Mouse (Mus musculus): ENCODE results near the gene Sar1a.
A peak's percentile ranks its signal among the peaks of the same experiment; 100 is the strongest.

Gene Sar1a

DNA sequence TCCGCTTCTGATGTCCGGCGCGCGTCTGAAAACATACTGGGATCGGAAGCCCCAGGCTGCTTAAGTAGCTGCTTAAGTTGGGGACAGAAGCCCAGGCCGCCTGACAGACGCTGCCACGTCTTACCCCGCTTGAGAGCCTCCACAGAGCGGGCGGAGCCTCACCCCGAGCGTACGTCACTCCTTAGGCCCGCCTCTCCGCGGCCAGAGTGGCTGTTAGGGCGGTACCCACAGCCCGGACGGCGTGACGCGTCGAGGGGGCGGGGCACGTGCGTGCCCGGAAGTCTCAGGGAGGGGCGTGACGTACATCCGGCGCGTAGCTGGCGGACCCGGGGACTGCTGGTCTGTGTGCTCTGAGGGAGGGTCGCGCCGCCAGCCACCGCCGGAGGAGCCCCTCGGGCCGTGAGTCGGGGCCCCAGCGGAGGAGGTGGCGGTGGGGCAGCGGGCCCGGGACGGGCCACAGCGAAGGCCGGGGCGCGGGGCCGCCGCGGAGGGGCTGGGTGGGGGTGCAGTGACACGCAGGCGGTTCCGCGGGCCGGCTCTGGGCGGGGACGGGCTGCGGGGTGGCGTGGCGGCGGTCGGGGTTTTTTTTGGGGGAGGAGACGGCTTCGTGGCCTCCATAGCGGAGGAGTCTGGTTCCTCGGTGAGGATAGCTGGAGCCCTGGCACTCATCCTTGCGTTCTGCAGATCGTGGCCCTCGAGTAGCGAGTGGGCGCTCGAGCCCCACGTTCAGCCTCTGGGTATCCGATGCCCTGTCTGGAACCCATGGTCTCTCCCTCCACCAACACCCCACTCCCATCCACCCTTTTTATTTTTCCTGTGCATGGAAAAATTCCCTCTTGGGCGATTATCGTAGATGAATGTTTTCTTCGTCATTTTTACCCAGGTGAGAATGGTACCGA is at the start of gene Sar1a:
Sar1a (plus strand) TSS at position 285 of the 899 bp plus-strand sequence.
- peak; percentile 98 for DNase-seq (ENCODE audit: low spot score)

DNA sequence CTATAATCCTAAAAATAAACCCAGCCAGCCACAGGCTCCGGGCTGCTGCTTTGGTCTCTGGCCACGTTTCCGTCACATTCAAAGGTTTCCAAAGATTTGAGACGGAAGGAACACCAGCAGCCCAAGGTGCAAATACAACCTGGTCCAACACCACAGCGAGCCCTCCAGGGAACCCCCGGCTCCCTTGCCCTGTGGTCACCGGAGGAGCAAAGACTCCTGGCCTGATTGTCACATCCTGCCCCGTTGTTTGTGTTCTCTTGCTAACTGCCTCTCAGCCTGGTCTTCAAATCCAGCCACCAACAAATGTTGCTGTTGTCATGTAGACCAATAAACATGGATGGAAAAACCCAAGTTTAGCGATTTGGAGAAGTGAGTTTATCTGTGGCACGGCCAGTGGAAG is 47.7 kb upstream of the Sar1a start:
- no peak for DNase-seq (ENCODE audit: low spot score)

DNA sequence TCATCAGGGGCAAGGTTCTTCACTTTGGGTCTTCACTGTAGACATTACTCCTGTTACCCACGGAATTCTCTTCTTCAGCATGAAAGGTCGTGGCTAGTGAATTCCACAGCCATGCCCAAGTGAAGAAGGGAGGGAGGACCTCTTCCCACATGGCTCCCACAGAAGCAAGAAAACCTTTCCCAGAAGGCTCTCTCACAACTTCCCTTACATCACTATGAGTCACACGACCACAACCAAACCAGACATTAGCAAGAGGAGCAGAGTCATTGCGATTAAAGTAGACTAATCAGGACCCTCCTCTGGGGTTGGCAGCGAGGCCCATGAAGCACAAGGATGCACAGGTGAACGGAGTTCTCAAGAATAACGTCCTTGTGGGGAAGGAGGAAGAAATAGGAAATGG is 43.0 kb upstream of the Sar1a start:
- DNase-seq (ENCODE audit: low spot score) = no peak

DNA sequence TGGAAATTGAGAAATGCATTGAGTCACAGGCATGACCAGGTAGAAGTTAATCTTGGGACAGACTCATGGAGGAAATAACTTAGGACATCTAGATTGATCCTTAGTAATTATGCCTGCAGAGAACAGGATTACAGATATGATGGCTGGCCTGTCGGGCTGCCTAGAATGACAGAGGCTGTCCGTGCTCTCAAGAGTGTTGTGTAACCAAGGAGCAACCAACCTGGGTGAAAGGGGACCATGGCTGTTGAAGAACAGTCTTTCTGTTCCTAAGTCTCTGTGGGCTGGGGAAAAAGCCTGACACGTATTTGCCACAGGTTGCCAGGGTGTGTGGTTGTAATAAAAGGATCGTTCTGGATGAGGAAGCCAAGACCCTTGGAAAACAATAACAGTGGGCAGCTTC is 39.7 kb upstream of the Sar1a start:
- no peak for DNase-seq (ENCODE audit: low spot score)

DNA sequence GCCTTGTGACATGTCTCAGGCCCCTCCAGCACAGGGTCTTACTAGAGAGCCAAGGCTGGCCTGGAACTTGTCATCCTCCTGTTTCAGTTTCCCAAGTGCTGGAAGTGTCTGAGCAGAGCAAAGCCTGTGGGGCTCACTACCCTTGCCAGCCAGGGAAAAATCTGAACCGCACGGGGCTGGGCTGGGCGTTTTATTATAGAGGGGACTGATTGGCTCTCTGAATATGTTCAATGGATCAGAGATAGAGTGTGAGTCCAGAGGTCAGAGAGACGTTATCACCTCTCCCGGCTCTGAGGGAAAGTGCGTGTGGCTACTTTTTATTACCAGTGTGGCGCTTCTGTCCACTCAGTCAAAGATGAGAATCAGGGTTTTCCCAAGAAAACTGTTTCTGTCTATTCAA is 33.5 kb upstream of the Sar1a start:
- no peak for DNase-seq (ENCODE audit: low spot score)

DNA sequence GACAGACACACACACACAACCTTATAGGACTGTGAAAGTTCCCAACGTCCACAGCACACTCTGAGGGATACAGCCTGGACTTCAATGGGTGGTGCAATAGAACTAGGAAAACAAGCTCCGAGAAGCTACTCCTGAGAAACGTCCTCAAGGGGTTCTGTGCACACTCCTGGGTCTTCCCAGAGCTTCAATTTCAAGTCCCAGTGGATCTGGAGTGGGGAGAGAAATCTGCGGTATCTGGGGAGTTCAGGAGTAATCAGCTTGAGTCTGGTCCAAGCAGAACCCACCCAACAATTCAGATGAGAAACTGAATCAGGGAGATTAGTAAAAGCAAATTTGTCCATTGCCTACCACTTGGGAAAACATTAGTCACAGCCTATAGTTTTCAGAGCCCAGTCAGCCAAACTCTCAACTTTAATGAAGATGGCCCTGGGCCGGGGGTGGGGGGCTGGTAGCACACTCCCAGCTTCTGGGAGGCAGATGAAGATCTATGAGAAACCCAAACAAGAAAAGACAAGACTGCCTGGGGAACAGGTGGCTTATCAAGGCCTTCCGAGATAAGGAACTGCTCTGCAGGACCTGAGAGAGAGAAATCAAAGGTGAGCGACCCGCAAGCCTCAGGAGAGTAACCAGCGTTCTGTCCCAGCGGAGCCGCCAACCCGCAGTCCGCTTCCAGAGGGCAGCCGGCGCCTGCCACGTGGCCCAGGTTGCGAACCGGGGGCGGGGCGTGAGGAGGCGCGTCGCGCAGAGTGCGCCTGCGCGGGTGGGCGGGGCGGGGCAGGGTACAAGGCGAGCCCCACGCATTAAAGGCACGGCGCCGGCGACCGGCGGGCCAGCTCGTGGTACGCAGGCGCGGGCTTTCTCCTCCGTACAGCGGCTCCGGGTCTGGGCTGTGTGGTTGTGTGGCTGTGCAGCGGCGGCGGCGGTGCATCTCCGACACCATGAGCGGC is 32.0 kb upstream of the Sar1a start, which contains the start of gene Ppa1:
Ppa1 (plus strand) TSS at position 763 of the 947 bp plus-strand sequence.
- DNase-seq (ENCODE audit: low spot score) = peak; percentile 84

DNA sequence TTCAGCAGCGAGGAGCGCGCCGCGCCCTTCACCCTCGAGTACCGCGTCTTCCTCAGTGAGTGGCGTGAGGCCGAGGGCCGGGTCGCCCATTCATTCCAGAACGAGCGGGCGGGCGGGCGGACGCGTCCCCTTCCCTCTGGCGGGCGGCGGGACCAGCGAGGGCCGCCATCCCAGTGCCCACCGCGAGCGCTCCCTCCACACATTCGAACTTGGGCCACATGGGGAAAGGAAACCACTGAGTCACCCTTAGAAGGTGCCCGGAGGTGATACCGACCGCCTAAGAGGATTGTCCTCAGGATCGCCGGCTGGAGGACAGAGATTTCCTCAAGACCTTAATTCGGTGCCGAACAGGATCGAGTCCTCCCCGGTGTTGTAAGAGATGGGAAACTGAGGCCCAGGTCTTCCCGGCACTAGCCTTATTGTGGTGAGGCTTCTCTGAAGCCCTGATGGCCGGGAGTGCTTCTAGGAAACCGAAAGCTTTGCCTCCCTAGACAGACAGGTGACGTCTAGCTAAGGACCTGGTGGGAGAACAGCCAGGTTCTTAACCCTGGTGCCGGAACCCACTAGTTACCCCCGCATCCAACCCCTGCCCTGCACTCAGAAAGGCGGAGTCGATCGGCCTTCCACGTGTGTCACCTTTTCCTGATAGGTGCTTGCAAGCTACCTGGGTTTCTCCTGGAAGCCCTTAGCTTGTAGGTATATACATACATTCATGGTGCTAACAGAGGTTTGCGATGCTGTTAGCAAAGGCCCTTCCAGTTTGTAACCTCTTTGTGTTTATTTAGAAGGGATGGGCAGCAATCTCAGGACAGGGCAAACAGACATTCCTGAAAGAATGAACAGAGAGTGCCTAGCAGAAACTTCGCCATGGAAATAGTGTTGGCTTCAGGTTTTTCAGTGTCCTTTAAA is 31.1 kb upstream of the Sar1a start:
- no peak for DNase-seq (ENCODE audit: low spot score)

DNA sequence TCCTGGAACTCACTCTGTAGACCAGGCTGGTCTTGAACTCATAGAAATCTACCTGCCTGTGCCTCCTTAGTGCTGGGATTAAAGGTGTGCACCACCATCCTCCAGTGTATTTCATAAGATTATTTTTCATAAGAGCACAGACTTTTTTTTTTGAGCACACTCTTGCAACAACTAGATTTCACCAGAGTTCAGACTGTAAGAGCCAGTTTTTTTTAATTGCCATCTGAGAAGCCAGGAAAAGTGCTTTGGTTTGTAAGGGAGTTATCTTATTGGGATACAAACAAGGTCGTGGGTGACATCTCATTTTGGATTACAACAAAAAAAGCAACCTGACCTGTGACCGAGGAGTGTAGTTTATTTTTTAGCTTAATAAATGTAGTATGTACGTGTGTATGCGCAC is 26.0 kb upstream of the Sar1a start:
- no peak for DNase-seq (ENCODE audit: low spot score)

DNA sequence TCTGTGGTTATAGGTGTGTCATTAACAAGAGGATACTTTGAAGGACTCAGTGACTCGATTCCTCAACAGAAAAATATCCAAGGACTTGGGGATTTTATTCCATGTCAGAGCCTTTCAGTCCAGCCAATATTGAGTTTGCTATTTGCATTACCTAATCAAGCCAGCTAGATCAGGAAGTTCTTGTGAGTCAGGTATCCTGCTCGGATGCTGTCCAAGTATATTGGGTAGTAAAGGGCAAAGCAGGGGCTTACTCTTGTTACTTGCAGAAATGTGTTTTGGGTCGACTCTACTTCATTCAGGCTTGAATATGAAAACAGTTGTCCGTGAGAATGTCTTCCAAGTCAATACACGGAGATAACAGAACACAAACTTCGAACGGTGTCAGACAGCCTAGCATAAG is 25.4 kb upstream of the Sar1a start:
- DNase-seq (ENCODE audit: low spot score) = no peak

DNA sequence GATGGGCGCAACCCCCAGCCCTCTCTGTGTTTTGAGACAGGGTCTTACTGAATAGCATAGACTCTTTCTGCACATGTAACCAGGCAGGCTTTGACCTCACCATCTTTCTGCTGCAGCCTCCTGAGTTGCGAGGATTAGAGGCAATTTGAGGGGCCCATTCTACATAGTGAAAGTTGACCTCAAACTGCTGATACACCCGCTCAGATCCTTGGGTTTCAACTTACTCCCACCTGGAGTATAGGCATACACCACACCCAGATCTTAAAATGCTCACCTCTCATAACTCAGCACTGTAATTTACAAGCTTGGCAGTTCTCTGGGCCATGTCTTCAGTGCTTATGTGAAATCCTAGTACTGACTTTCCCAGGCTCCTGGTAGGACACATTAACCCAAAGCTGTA is 24.9 kb upstream of the Sar1a start:
- no peak for DNase-seq (ENCODE audit: low spot score)

DNA sequence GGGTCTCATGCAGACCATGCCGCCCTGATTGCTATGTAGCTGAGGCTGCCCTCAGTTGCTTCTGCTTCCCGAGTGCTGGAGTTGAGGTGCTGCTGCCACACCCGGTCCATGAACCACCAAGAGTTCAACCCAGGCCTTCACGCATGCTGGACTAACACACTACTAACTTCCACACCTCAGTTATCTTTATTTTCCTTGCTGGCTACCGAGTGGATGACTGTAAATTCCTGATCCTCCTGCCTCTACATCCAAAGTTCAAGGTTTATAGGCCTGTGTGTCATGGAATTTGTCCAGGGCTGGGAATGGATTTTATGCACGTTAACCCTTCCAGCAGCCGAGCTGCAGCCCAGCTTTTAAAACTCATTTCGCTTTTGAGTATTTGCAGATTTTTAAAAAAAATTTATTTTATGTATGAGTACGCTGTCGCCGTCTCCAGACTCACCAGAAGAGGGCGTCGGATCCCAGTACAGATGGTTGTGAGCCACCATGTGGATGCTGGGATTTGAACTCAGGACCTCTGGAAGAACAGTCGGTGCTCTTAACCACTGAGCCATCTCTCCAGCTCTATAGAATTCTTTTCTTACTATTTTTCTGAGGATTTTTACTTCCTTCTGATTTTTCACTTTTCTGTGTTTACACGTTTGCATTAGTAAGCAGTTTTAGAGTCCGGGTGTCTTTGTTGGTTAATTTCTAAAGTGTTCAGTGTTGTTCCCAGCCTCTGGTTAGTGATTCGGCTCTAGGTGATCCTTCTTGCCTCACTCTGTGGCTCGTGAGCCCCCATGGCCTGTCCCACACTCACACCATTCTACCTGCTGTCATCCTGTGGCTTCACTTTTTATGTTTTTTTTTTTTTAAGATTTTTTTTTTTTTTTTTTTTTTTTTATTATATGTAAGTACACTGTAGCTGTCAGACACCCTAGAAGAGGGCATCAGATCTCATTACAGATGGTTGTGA is 22.9 kb upstream of the Sar1a start:
- DNase-seq (ENCODE audit: low spot score) = no peak

DNA sequence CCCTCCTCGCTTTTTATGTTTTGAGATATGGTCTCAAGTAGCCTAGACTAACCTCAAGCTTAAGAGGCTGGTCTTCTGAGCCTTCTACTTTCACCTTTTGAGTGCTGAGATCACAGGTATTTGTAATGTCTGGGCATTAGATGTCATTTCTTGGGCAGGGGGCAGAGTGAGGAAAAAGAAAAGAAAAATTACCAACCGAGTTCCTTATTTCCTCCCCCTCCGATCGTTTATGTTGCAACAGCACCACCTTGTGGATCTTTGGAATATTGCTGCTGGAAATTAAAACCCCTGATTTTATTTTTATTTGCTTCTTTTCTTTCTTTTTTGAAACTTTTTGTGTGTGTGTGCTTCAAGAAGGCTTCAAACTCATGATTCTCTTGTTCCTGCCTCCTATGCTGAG is 22.1 kb upstream of the Sar1a start:
- DNase-seq (ENCODE audit: low spot score) = peak; percentile 42

DNA sequence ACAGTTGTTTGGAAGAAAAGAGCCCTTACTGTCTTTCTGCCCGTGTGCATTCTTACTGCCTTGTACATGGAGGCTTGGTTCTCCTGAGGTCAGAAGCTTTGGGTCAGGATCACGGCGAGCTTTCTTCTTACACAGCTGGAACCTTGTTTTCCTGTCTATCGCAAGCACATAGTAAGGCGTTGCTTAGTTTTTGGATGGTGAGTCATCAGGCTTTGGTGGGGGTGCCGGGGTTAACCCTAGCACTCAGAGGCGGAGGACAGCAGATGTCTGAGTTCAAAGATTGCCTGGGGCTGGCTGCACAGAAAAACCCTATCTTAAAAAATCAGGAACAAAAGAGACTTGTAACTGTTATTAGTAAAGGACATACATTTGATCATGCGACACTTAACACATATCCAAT is 18.2 kb upstream of the Sar1a start:
- DNase-seq (ENCODE audit: low spot score) = no peak

DNA sequence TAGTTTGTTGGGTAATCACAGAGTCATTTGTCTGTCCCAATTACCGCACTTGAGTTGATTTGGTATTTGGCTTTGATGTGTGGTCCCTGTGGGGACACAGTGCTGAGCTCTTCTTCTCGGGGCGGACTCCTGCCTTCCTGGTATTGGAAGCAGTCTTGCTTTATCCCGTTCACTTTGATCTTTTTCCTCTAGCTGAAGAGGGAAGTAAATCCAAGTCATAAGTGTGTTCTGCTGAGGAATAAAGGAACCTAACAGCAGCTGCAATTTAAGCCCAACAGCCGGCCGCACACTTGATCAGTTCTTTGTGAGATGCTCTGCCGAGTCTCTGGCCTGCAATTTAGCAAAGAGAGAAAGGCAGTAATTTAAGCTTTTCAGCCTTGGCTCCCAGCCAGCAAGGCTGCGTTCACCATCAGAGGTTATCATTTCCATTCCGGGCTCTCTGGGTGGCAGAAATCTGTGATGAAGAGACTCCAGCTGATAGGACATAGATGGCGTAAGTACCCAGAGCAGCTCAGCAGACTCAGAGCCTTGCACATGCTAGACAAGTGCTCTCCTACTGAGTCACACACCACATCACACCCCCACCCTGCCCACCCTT is 17.6 kb upstream of the Sar1a start:
- no peak for DNase-seq (ENCODE audit: low spot score)

DNA sequence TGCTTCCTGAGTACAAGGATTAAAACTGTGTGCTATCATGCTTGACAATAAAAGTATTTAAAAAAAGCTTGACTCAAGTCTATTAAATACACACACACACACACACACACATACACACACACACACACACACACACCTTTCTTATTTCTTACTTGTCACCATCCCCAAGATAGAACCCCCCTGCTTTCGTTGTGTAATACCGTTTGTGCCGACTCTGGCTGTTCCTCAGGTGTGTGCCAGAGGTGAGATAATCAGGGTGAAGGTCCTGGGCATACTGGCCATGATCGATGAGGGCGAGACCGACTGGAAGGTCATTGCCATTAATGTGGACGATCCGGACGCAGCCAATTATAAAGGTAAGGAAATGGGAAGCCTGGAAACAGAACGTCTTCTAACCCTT is 15.0 kb upstream of the Sar1a start:
- no peak for DNase-seq (ENCODE audit: low spot score)

DNA sequence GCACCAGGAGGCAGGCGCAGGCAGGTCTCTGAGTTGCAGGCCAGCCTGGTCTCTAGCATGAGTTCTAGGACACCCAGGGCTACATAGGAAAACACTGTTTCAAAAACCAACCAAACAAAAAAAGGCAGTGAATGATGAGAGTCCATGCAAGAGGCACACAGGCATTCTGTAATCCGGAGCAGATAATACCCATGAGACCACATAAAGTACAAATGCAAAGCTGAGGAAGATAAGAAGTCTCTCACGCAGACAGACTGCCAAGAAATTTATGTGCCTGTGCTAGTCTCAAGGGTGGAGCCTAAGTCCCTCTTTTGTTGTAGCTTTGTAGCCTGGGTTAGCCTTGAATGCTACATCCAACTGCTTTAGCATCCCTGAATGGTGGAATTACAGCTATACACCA is 14.4 kb upstream of the Sar1a start:
- no peak for DNase-seq (ENCODE audit: low spot score)

DNA sequence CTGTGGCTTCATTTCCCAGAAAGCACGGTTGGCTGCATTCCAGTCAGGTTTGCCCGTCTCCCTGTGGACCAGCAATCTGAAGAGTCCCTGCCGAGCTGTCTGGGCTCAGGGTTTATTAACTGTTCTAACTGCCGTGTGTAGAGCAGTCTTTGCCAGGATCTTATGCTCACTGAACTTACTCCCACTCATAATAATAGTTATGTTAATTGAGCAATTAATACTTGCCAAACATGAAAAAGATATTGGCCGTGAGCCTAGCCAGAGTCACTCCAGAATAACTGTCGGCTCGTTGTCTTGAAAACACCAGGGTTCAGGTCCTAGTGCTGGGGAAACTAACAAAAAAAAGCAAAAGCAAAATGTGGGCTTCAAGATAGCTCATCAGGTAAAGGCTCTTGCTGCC is 10.8 kb upstream of the Sar1a start:
- DNase-seq (ENCODE audit: low spot score) = no peak

DNA sequence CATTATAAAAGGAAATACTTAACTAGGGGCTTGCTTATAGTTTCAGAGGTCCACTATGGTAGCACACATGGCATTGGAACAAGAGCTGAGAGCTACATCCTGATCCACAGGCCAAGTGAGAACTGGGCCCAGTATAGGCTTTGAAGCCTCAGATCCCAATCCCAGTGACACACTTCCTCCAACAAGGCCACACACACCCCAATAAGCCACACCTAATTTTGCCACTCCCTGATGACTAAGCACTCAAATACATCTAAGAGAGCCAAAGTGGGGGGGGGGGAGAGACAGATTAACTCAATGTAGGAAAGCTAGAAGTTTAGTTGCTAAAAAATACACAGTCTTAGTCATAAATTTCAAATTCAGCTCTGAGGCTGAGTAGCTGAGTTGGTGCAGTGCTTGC is 10.2 kb upstream of the Sar1a start:
- no peak for DNase-seq (ENCODE audit: low spot score)

DNA sequence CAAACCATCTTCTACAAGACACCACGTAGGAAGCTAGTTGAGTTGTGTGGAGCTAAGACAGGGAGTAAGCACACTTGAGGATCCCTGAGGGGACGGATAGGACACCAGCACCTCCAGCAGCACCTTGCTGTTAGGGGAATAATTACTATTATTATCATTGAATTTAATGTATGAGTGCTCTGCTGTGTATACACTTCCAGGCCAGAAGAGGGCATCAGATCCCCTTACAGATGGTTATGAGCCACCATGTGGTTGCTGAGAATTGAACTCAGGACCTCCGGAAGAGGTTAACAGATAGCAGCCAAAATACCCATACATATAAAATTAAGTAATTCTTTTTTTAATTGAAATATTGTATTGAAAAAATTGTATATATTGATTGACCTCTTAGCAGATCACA is 9.3 kb upstream of the Sar1a start:
- DNase-seq (ENCODE audit: low spot score) = no peak

DNA sequence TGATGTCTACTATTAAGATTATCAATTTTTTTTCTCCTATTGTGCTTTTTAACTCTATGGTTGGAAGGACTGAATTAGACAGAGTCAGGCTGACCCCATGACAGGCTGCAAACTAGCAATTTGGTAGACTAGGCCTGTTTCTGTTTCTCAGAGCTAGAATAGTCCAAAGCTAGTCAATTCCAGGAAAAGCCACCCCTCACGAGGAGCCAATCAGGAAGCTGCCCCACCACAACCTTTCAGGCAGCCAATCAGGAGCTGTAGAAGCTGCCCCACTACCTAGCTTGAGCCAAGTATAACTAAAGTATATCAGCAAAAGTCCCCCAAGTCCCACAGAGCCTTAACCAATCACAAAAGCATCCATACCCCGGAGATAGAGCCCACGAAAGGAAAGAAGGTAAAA is 4.2 kb upstream of the Sar1a start:
- no peak for DNase-seq (ENCODE audit: low spot score)

All from urinary bladder, postnatal 25 days (tissue).